Mouse (Mus musculus) olfactory bulb, adult 2 months (tissue): ENCODE results near the gene Hyou1. TPM values are rescaled to one million over a fixed set of nuclear protein-coding genes. Genes with fewer than 3 reads are reported as not detected.
"Not testable (repeated sequence)": the region's sequence is repeated elsewhere in the genome, so short reads cannot be mapped to it uniquely, and the experiment has no call there.

Experiments
- H3K27ac ChIP-seq: fragments of 200-500 bp; 2 replicates; pipeline ENCODE4 v1.5.1; 2012; ENCODE audit warnings: low read depth, low read length; ENCODE audit not compliant: insufficient read depth
- H3K4me1 ChIP-seq: fragments of 200-500 bp; 2 replicates; pipeline ENCODE4 v1.6.1; 2012; ENCODE audit warnings: low read length; ENCODE audit not compliant: control insufficient read depth, insufficient read depth
- H3K4me3 ChIP-seq: fragments of 200-500 bp; 2 replicates; pipeline ENCODE4 v1.5.1; 2012; ENCODE audit warnings: mild to moderate bottlenecking, low read depth, low read length, moderate library complexity; ENCODE audit not compliant: insufficient read depth
- CTCF ChIP-seq: fragments of 200-500 bp; IDR thresholded peaks from 2 replicates; pipeline ENCODE4 v1.5.1; 2012; ENCODE audit warnings: low read depth, mild to moderate bottlenecking, low read length, moderate library complexity; ENCODE audit not compliant: insufficient read depth
- POLR2A ChIP-seq: fragments of 200-500 bp; IDR thresholded peaks from 2 replicates; pipeline ENCODE4 v1.6.1; 2012; ENCODE audit warnings: mild to moderate bottlenecking, low read depth, low read length, moderate library complexity; ENCODE audit not compliant: insufficient read depth
- WGBS: fragments of 180-500 bp; shearing (Covaris S2); methylation state at CpG from one replicate; pipeline ENCODE4 v1.1.7; 2018; 5-methylcytosine and 5-hydroxymethylcytosine counted together
- polyA plus RNA-seq: library from polyadenylated mRNA; stranded (reverse); fragments of >200 nt; gene quantifications from 2 replicates; pipeline ENCODE4 v1.2.4, GENCODE M21; 2012; ENCODE audit warnings: low replicate concordance; ENCODE audit not compliant: missing spikeins, insufficient read depth, insufficient read length

Hyou1 gene
- polyA plus RNA-seq, 1 experiment = not detected

DNA sequence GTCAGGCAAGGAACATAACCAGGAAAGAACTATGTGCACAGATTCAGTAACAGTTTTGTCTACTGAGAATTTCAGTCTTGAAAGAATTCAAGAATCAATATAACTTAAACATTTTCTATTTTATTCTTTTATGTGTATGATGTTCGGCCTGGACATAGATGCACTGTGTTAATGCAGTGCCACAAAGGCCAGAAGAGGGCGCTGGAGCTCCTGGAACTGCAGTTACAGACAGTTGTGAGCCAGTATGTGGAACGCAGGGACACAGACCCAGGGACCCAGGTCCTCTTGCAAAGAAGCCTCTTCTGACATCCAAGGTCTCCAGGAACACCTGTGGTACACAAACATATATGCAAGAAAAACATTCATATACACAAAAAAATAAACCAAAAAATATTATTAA is 14.8 kb upstream of the Hyou1 start:
- Histone ChIP-seq H3K4me1 (no peaks in the 10 kb centered on the region), H3K4me3 (no peak overlapping the region), H3K27ac (no peak overlapping the region)
- WGBS = 65% methylated on average over 3 of the region's 3 CpGs
- TF ChIP-seq CTCF (no peak), POLR2A (no peak)

DNA sequence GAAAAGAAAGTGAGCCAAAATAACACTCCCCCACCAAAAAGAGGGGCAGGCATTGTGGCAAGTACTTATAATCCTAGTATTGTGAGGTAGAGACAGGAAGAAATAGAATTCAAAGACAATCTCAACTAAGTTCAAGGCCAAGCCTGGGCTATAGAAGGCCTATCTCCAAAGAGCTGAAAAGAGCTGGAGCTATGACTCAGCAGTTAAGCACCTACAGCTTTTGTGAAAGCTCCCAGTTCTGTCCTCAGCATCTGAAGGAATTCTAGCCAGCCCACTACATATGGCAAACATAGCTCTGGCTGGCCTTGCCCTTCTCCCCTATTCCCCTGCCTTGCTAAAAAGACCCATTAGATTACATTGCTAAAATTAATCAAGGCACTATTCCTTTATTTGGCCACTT is 5.9 kb upstream of the Hyou1 start:
- TF ChIP-seq CTCF = no peak
- TF ChIP-seq POLR2A = no peak
- Histone ChIP-seq H3K4me3 (no peak overlapping the region), H3K4me1 (no peaks in the 10 kb centered on the region), H3K27ac (no peak overlapping the region)

DNA sequence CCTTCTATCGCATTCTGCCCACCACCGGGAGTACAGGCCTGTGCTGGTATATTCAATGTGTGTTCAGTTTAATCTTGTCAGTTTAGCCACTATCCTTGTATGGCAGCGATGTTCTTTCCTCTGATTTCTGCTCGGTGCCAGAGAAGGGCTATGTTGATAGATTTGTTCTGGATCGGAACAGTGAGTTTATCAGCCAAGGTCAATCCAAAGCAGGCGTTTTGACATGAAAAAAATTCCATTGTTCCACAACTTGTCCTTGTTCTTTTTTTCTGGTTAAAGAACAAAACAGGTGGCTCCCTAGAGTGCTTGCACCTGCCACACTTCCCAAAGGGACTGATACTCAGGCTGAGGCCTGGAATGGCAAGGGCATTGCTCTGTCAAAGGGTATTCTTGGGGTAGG is 3.1 kb upstream of the Hyou1 start:
- no peak for TF ChIP-seq POLR2A
- no peak for TF ChIP-seq CTCF
- 88% methylated on average over 6 of the region's 6 CpGs for WGBS
- no peak overlapping the region for H3K4me3 ChIP-seq
- H3K4me1 ChIP-seq = peaks cover 10% of the 10 kb centered on the region
- H3K27ac ChIP-seq = no peak overlapping the region

DNA sequence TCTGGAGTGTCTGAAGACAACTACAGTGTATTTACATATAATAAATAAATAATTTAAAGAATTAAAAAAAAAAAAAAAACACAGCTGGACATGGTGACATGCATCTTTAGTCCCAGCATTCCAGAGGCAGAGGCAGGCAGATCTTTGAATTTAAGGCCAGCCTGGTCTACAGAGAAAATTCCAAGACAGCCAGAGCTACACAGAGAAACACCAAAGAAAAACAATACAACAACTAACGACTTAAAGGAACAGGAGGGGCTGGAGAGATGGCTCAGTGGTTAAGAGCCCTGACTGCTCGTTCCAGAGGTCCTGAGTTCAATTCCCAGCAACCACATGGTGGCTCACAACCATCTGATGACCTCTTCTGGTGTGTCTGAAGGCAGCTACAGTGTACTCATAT is 2.0 kb upstream of the Hyou1 start:
- H3K27ac ChIP-seq, H3K4me3 ChIP-seq: not testable (repeated sequence)
- peaks cover 15% of the 10 kb centered on the region for H3K4me1 ChIP-seq
- 77% methylated on average over 2 of the region's 2 CpGs for WGBS

DNA sequence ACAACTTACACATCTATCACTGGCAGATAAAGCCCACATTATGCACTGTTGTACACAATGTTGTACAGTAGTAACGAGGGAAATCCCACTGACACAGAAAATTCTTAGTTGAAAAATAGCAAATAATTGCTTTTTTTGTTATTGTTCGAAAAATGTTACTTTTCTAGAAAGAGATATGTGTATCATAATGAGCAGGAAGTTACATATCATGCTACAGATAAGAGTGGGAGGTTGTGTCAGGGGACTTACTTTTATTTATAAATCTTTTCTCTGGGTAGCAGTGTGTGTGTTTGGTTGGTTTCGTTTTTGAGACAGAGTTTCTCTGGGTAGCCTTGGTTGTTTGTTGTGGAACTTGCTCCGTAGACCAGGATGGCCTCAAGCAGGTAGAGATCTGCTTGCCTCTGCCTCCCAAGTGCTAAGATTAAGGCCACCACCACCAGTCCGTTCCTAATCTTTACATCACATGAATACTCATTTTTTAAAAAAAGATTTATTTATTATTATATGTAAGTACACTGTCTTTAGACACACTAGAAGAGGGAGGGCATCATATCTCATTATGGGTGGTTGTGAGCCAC is 1.0 kb upstream of the Hyou1 start:
- TF ChIP-seq POLR2A (no peak), CTCF (no peak)
- no peak overlapping the region for H3K4me3 ChIP-seq
- no peak overlapping the region for H3K27ac ChIP-seq
- 87% methylated on average over 5 of the region's 5 CpGs for WGBS
- H3K4me1 ChIP-seq = peaks cover 15% of the 10 kb centered on the region

DNA sequence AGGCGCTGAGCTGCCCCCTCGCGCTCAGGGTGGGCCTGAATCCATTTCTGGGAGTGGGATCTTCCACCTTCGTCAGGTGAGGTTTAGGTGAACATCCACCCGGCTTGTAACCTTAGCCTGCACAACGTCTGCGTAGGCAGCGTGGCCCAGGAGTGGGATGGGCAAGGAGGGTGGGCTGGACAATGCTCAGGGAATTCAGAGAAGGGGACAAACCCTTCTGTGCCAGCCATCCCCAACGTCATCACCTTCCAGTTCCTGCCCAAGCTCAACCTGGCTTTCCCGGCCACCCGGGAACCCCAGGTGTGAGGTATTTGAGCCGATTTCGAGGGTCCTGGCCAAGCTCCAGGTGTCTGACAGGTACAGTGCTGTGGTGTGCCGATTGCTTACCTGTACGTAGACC is 572 bp downstream of the Hyou1 start:
- H3K4me3 ChIP-seq = peak overlapping the region; percentile 86
- WGBS = 5% methylated on average over 15 of the region's 15 CpGs
- no peak overlapping the region for H3K27ac ChIP-seq
- peaks cover 15% of the 10 kb centered on the region for H3K4me1 ChIP-seq
- TF ChIP-seq POLR2A (no peak), CTCF (no peak)

DNA sequence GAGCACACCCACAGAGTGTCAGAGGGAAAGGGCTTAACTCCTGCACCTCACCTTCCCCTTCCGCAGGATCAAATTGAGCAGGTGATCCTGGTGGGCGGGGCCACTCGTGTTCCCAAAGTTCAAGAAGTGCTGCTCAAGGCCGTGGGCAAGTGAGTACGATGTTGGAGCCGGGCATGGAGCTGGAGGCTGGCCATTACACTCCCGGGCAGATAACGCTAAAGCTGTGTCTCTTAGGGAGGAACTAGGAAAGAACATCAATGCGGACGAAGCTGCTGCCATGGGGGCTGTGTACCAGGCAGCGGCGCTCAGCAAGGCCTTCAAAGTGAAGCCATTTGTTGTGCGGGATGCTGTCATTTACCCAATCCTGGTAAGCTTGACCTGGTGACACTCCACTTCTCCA is 5.3 kb downstream of the Hyou1 start:
- 92% methylated on average over 13 of the region's 13 CpGs for WGBS
- no peak overlapping the region for H3K4me3 ChIP-seq
- H3K27ac ChIP-seq = no peak overlapping the region
- peaks cover 15% of the 10 kb centered on the region for H3K4me1 ChIP-seq
- no peak for TF ChIP-seq CTCF
- no peak for TF ChIP-seq POLR2A

DNA sequence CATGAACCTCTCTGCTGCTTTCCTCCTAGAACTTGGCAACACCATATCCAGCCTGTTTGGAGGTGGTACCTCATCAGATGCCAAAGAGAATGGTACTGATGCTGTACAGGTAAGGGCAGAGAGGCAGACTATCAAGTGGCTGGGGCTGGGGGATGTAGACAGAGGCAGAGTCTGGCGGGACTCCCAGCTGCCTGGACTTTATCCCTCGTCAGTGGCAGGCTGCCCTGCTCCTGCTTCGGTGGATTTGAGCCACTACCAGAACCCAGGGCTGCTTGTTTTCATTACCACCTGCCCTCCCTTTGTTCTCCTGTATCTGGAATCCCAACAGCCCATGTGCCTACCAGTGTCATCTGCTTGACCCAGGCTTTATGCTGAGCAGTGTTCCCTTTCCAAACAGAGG is 7.9 kb downstream of the Hyou1 start:
- no peaks in the 10 kb centered on the region for H3K4me1 ChIP-seq
- no peak overlapping the region for H3K27ac ChIP-seq
- TF ChIP-seq POLR2A (no peak), CTCF (no peak)
- 51% methylated on average over 3 of the region's 3 CpGs for WGBS
- no peak overlapping the region for H3K4me3 ChIP-seq

DNA sequence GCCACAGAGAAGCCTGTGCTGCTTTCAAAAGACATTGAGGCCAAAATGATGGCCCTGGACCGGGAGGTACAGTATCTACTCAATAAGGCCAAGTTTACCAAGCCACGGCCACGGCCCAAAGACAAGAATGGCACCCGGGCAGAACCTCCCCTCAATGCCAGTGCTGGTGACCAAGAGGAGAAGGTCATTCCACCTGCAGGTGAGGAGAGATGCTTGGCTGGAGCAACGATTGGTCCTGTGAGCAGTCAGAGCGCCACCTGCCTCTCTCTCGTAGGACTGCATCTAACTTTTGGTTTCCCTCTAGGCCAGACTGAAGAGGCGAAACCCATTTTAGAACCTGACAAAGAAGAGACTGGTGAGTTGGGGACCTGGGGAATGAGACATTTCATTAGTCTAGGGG is 10.0 kb downstream of the Hyou1 start:
- 50% methylated on average over 8 of the region's 8 CpGs for WGBS
- TF ChIP-seq POLR2A (no peak), CTCF (peak; percentile 59; the same call in 1 of the 2 replicates)
- Histone ChIP-seq H3K27ac (no peak overlapping the region), H3K4me1 (no peaks in the 10 kb centered on the region), H3K4me3 (no peak overlapping the region)

DNA sequence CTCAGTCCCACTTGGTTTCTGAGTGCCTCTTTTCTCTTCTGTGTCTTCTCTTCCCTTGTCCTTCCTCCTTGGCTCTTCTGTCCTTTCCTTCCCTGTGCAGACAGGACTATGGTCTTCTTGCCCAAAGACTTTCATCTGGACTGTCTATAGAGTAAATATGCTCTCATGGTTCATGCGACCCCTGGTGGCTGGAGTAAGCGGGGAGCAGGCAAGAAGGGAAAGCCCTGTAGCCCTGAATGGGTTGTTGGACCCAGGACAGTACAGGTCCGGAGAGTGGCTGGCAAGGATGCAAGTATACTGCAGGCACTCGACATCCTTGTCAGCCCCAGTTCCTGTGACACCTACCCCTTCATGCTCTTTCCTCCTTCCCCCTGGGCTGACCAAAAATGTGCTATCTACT is 12.2 kb downstream of the Hyou1 start:
- no peaks in the 10 kb centered on the region for H3K4me1 ChIP-seq
- TF ChIP-seq CTCF (peak; percentile 38; the same call in 1 of the 2 replicates), POLR2A (no peak)
- H3K27ac ChIP-seq = no peak overlapping the region
- no peak overlapping the region for H3K4me3 ChIP-seq
- 25% methylated on average over 4 of the region's 4 CpGs for WGBS
